Mouse (Mus musculus) cortical plate, adult 2 months (tissue): ENCODE results near the gene Odf2.

Source experiments
- CTCF ChIP-seq: fragments of 200-500 bp; IDR thresholded peaks from 2 replicates; pipeline ENCODE4 v1.5.1; 2011; ENCODE audit warnings: mild to moderate bottlenecking, control low read depth, low read length; ENCODE audit not compliant: insufficient read depth; ENCODE audit errors: extremely low read depth
- POLR2A ChIP-seq: fragments of 200-500 bp; IDR thresholded peaks from 2 replicates; pipeline ENCODE4 v1.6.1; 2011; ENCODE audit warnings: mild to moderate bottlenecking, low read length, control low read depth; ENCODE audit not compliant: insufficient read depth; ENCODE audit errors: extremely low read depth

DNA sequence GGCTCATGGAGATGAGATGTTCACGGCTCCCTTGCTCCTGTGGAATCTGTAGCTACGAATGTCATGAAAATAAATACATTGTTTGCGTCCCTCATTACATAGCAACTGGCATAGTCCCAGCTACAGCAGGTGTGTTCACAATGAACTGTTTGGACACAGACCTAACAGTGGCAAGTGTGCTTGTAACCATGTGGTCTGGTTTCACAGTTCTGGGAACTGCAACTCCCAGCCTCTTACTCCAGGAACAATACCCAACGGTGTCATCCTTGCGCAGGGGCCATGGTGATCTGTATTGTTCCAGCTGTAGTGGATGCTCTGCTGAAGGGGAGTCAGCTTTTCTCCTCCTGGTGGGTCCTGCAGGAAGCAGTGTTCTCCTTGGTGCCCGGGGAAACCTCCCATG is 42.2 kb downstream of the Odf2 start:
- TF ChIP-seq CTCF (no peak), POLR2A (no peak)
